Mouse (Mus musculus) stomach, embryonic 14.5 days (tissue): Measurements from ENCODE around the gene Snx18. TPM values are rescaled to one million over a fixed set of nuclear protein-coding genes. Genes with fewer than 3 reads are reported as not detected.

Experiments
- ATAC-seq: fragments of 200-750 bp; cut with Nextera tagmentation; 2 replicates; pipeline ENCODE4 v1.8.0; 2017; ENCODE audit warnings: low read depth, moderate TSS enrichment; ENCODE audit not compliant: insufficient number of reproducible peaks, insufficient read depth, low FRiP score
- H3K27ac ChIP-seq: fragments of 300-500 bp; sonication (generic); 2 replicates; pipeline ENCODE4 v1.5.1; 2014; ENCODE audit warnings: mild to moderate bottlenecking, low read length, moderate library complexity, mixed read lengths
- H3K27me3 ChIP-seq: fragments of 300-500 bp; sonication (generic); 2 replicates; pipeline ENCODE4 v1.6.1; 2014; ENCODE audit warnings: low read length, control low read depth, mixed read lengths; ENCODE audit not compliant: control insufficient read depth, insufficient read depth
- H3K36me3 ChIP-seq: fragments of 300-500 bp; sonication (generic); 2 replicates; pipeline ENCODE4 v1.6.1; 2014; ENCODE audit warnings: mild to moderate bottlenecking, control low read depth, low read length, moderate library complexity, mixed read lengths; ENCODE audit not compliant: control insufficient read depth, insufficient read depth
- H3K4me1 ChIP-seq: fragments of 300-500 bp; sonication (generic); 2 replicates; pipeline ENCODE4 v1.6.1; 2014; ENCODE audit warnings: low read length, control low read depth, mixed read lengths; ENCODE audit not compliant: control insufficient read depth, insufficient read depth
- H3K4me2 ChIP-seq: fragments of 300-500 bp; sonication (generic); replicated peaks from 2 replicates; pipeline ENCODE4 v1.6.1; 2014; ENCODE audit warnings: low read depth, low read length, control low read depth
- H3K4me3 ChIP-seq: fragments of 300-500 bp; sonication (generic); 2 replicates; pipeline ENCODE4 v1.5.1; 2014; ENCODE audit warnings: low read depth, low read length, control low read depth
- H3K9ac ChIP-seq: fragments of 300-500 bp; sonication (generic); replicated peaks from 2 replicates; pipeline ENCODE4 v1.6.1; 2014; ENCODE audit warnings: low read depth, mild to moderate bottlenecking, control low read depth, low read length, moderate library complexity, mixed read lengths
- H3K9me3 ChIP-seq: fragments of 300-500 bp; sonication (generic); 2 replicates; pipeline ENCODE4 v1.6.1; 2016; ENCODE audit warnings: low read depth, low read length, control low read depth; ENCODE audit not compliant: control insufficient read depth
- WGBS: fragments of 180-500 bp; shearing (Covaris S2); extraction: QIAGEN DNeasy Blood & Tissue Kit; methylation state at CpG from one replicate; pipeline ENCODE4 v1.1.7; 2014; 5-methylcytosine and 5-hydroxymethylcytosine counted together
- polyA plus RNA-seq: library from polyadenylated mRNA; unstranded; fragments of >200 nt; fragmentation: Nextera tagmentation; extraction: Ambion mirVana; gene quantifications from 2 replicates; pipeline ENCODE4 v1.2.1, GENCODE M21; 2014

Gene Snx18
- polyA plus RNA-seq, 1 experiment from 2014 or later = 28.1 TPM

GRCm38 (mm10) chr13:113619003-113619402, 639 bp upstream of the Snx18 start:
- Histone ChIP-seq H3K36me3 (peaks cover 3% of the 10 kb centered on the region; the same call in 1 of the 2 replicates), H3K4me2 (no peak overlapping the region), H3K27me3 (no peaks in the 10 kb centered on the region), H3K9me3 (no peaks in the 10 kb centered on the region), H3K9ac (no peak overlapping the region), H3K4me1 (peaks cover 28% of the 10 kb centered on the region), H3K4me3 (no peak overlapping the region), H3K27ac (no peak overlapping the region)
- ATAC-seq = no peak
- WGBS = 57% methylated on average over 9 of the region's 9 CpGs

GRCm38 (mm10) chr13:113617338-113617890, 950 bp downstream of the Snx18 start:
- ATAC-seq = no peak
- WGBS = 8% methylated on average over 49 of the region's 49 CpGs
- Histone ChIP-seq H3K4me1 (peaks cover 44% of the 10 kb centered on the region), H3K4me3 (peak overlapping the region; percentile 63), H3K9me3 (no peaks in the 10 kb centered on the region), H3K9ac (peak overlapping the region; percentile 90), H3K27me3 (no peaks in the 10 kb centered on the region), H3K36me3 (peaks cover 3% of the 10 kb centered on the region; the same call in 1 of the 2 replicates), H3K4me2 (peak overlapping the region; percentile 94), H3K27ac (no peak overlapping the region)

- ATAC-seq = no peak
- Histone ChIP-seq H3K4me1 (peaks cover 49% of the 10 kb centered on the region), H3K9ac (peak overlapping the region; percentile 90), H3K27me3 (no peaks in the 10 kb centered on the region), H3K36me3 (peaks cover 3% of the 10 kb centered on the region; the same call in 1 of the 2 replicates), H3K4me2 (peak overlapping the region; percentile 94), H3K27ac (no peak overlapping the region), H3K9me3 (no peaks in the 10 kb centered on the region), H3K4me3 (peak overlapping the region; percentile 63)
- WGBS = 46% methylated on average over 24 of the region's 24 CpGs
These were observed 1.5 kb downstream of the Snx18 start for GRCm38 (mm10) chr13:113616751-113617337.

- peaks cover 55% of the 10 kb centered on the region for H3K4me1 ChIP-seq
- WGBS = 7% methylated on average over 8 of the region's 8 CpGs
- H3K9ac ChIP-seq = peak overlapping the region; percentile 90
- peaks cover 3% of the 10 kb centered on the region; the same call in 1 of the 2 replicates for H3K36me3 ChIP-seq
- peak overlapping the region; percentile 94 for H3K4me2 ChIP-seq
- no peaks in the 10 kb centered on the region for H3K9me3 ChIP-seq
- ATAC-seq = no peak
- H3K27ac ChIP-seq = peak overlapping the region; percentile 1; the same call in 1 of the 2 replicates
- H3K27me3 ChIP-seq = no peaks in the 10 kb centered on the region
- peak overlapping the region; percentile 63 for H3K4me3 ChIP-seq
These were observed 2.2 kb downstream of the Snx18 start for GRCm38 (mm10) chr13:113615971-113616671.

GRCm38 (mm10) chr13:113615546-113615941, 2.8 kb downstream of the Snx18 start:
- peak overlapping the region; percentile 94 for H3K4me2 ChIP-seq
- H3K9me3 ChIP-seq = no peaks in the 10 kb centered on the region
- under 1% methylated on average over 10 of the region's 10 CpGs for WGBS
- no peak for ATAC-seq
- H3K4me3 ChIP-seq = peak overlapping the region; percentile 63
- H3K36me3 ChIP-seq = peaks cover 3% of the 10 kb centered on the region; the same call in 1 of the 2 replicates
- H3K27me3 ChIP-seq = no peaks in the 10 kb centered on the region
- peaks cover 60% of the 10 kb centered on the region for H3K4me1 ChIP-seq
- peak overlapping the region; percentile 90; the same call in 1 of the 2 replicates for H3K9ac ChIP-seq
- peak overlapping the region; percentile 39; the same call in 1 of the 2 replicates for H3K27ac ChIP-seq

GRCm38 (mm10) chr13:113614635-113615545, 3.5 kb downstream of the Snx18 start:
- H3K4me2 ChIP-seq = peak overlapping the region; percentile 94
- 7% methylated on average over 24 of the region's 24 CpGs for WGBS
- H3K4me3 ChIP-seq = peak overlapping the region; percentile 63
- no peaks in the 10 kb centered on the region for H3K9me3 ChIP-seq
- H3K4me1 ChIP-seq = peaks cover 65% of the 10 kb centered on the region
- no peaks in the 10 kb centered on the region for H3K27me3 ChIP-seq
- H3K9ac ChIP-seq = peak overlapping the region; percentile 90; the same call in 1 of the 2 replicates
- ATAC-seq = peak; percentile 43; the same call in 1 of the 2 replicates
- H3K27ac ChIP-seq = peak overlapping the region; percentile 49; the same call in 1 of the 2 replicates
- peaks cover 3% of the 10 kb centered on the region; the same call in 1 of the 2 replicates for H3K36me3 ChIP-seq

- peak overlapping the region; percentile 94 for H3K4me2 ChIP-seq
These were observed 4.5 kb downstream of the Snx18 start for GRCm38 (mm10) chr13:113613882-113614281.

More at GRCm38 (mm10) chr13:113613882-113614281, 4.5 kb downstream of the Snx18 start:
- H3K9ac ChIP-seq = no peak overlapping the region
- H3K36me3 ChIP-seq = peaks cover 3% of the 10 kb centered on the region; the same call in 1 of the 2 replicates
- 32% methylated on average over 10 of the region's 10 CpGs for WGBS
- no peak overlapping the region; the same call in 1 of the 2 replicates for H3K27ac ChIP-seq
- H3K27me3 ChIP-seq = no peaks in the 10 kb centered on the region
- H3K9me3 ChIP-seq = no peaks in the 10 kb centered on the region
- no peak for ATAC-seq
- peak overlapping the region; percentile 63 for H3K4me3 ChIP-seq
- H3K4me1 ChIP-seq = peaks cover 73% of the 10 kb centered on the region
